24 mouse cellular contexts compared by ENCODE assay signal in genomic region chr15:96405548-96405947, GRCm38 (mm10). TPM values are rescaled to one million over a fixed set of nuclear protein-coding genes. Genes with fewer than 3 reads are reported as not detected.
DNase-seq lines count a peak whose midpoint lies in the region; ATAC-seq and TF ChIP-seq lines count a peak whose summit lies in the region.
"Had no signal": no experiment of that assay in that cellular context is flagged by ENCODE, and none has a peak within 500 bp of the region (broad histone marks: within the 10 kb centered on the region; RNA-seq: fewer than 3 reads in every experiment).

No protein-coding gene starts in this region.

- no peak for DNase-seq in layer of hippocampus, adult 2 months (ENCODE audit: low spot score in 2 of 2)
- no peak for DNase-seq in layer of hippocampus, adult 11-12 months (ENCODE audit: low spot score)
- DNase-seq in right cerebral cortex, adult 18-20 months = peak; percentile 32
- no peak for DNase-seq in right cerebral cortex, postnatal 4 days
- peak; percentile 79 for DNase-seq in NIH3T3 (ENCODE audit: low read depth)
- DNase-seq in stomach, postnatal 0 days (ENCODE audit: low spot score) = no peak
- no peak for DNase-seq in cerebellum, adult 11-12 months
- DNase-seq: adrenal gland, adult 2 months; cerebellum, postnatal 10 days; layer of hippocampus, postnatal 36 days; lung, adult 18-20 months; thymus, postnatal 36 days had no signal

- H3K9me3 ChIP-seq in stomach, postnatal 0 days (ENCODE audit: control insufficient read depth, low read length) = no peaks in the 10 kb centered on the region
- H3K9me3 ChIP-seq in hindbrain, embryonic 16.5 days (ENCODE audit: control insufficient read depth, low read length) = no peaks in the 10 kb centered on the region
- H3K9me3 ChIP-seq: embryonic facial prominence, embryonic 12.5 days; forebrain, embryonic 15.5 days; G1E; heart, embryonic 13.5 days; hindbrain, embryonic 15.5 days; kidney, embryonic 15.5 days; limb, embryonic 10.5 days had no signal

- H3K9ac ChIP-seq in stomach, postnatal 0 days (ENCODE audit: low read length) = no peak overlapping the region
- no peak overlapping the region for H3K9ac ChIP-seq in hindbrain, embryonic 16.5 days (ENCODE audit: low read depth, low read length)
- H3K9ac ChIP-seq: embryonic facial prominence, embryonic 12.5 days; forebrain, embryonic 15.5 days; heart, embryonic 13.5 days; hindbrain, embryonic 15.5 days; kidney, embryonic 15.5 days had no signal

- TF ChIP-seq CTCF in layer of hippocampus, adult 2 months (conservative IDR thresholded peaks at IDR 0.05) = peak; percentile 40
- 0 out of 2 replicates have a peak, but pooled peaks have one; percentile 13 for TF ChIP-seq CTCF in stomach, postnatal 0 days (IDR thresholded peaks at IDR 0.05; ENCODE audit: low read depth)

- no peak overlapping the region for H3K4me3 ChIP-seq in layer of hippocampus, adult 2 months
- no peak overlapping the region for H3K4me3 ChIP-seq in stomach, postnatal 0 days (ENCODE audit: low read depth, low read length)
- no peak overlapping the region for H3K4me3 ChIP-seq in hindbrain, embryonic 16.5 days (ENCODE audit: low read length)
- H3K4me3 ChIP-seq: embryonic facial prominence, embryonic 12.5 days; forebrain, embryonic 15.5 days; heart, embryonic 13.5 days; hindbrain, embryonic 15.5 days; kidney, embryonic 15.5 days; limb, embryonic 10.5 days had no signal

- H3K27ac ChIP-seq in layer of hippocampus, adult 2 months = no peak overlapping the region
- H3K27ac ChIP-seq in stomach, postnatal 0 days (replicated peaks) = no peak overlapping the region
- no peak overlapping the region for H3K27ac ChIP-seq in hindbrain, embryonic 16.5 days (ENCODE audit: low read depth, low read length)
- H3K27ac ChIP-seq: embryonic facial prominence, embryonic 12.5 days; forebrain, embryonic 15.5 days; heart, embryonic 13.5 days; hindbrain, embryonic 15.5 days; kidney, embryonic 15.5 days; limb, embryonic 10.5 days; macrophage had no signal

- no peaks in the 10 kb centered on the region for H3K4me1 ChIP-seq in stomach, postnatal 0 days (replicated peaks; ENCODE audit: control insufficient read depth, insufficient read depth)
- H3K4me1 ChIP-seq in hindbrain, embryonic 16.5 days (ENCODE audit: control insufficient read depth, insufficient read depth, low read depth, low read length) = no peaks in the 10 kb centered on the region
- H3K4me1 ChIP-seq: embryonic facial prominence, embryonic 12.5 days; forebrain, embryonic 15.5 days; heart, embryonic 13.5 days; hindbrain, embryonic 15.5 days; kidney, embryonic 15.5 days; limb, embryonic 10.5 days had no signal

- H3K27me3 ChIP-seq in stomach, postnatal 0 days (ENCODE audit: control insufficient read depth, insufficient read depth, low read length) = no peaks in the 10 kb centered on the region
- no peaks in the 10 kb centered on the region for H3K27me3 ChIP-seq in hindbrain, embryonic 16.5 days (replicated peaks; ENCODE audit: control insufficient read depth, insufficient read depth, low read length)
- H3K27me3 ChIP-seq: embryonic facial prominence, embryonic 12.5 days; forebrain, embryonic 15.5 days; heart, embryonic 13.5 days; hindbrain, embryonic 15.5 days; kidney, embryonic 15.5 days had no signal

- no peak overlapping the region for H3K4me2 ChIP-seq in stomach, postnatal 0 days (replicated peaks; ENCODE audit: low read depth)
- no peak overlapping the region for H3K4me2 ChIP-seq in hindbrain, embryonic 16.5 days (ENCODE audit: low read length)
- H3K4me2 ChIP-seq: embryonic facial prominence, embryonic 12.5 days; forebrain, embryonic 15.5 days; heart, embryonic 13.5 days; hindbrain, embryonic 15.5 days; kidney, embryonic 15.5 days; midbrain, embryonic 11.5 days had no signal

- ATAC-seq in stomach, postnatal 0 days (ENCODE audit: low FRiP score, low TSS enrichment) = no peak
- no peak for ATAC-seq in hindbrain, embryonic 16.5 days
- ATAC-seq: CD4-positive, CD25-positive, alpha-beta regulatory T cell, adult 4 months; forebrain, embryonic 15.5 days; intestine, embryonic 16.5 days had no signal

- WGBS in stomach, postnatal 0 days = 68% methylated on average over 5 of the region's 5 CpGs
- 66% methylated on average over 5 of the region's 5 CpGs for WGBS in hindbrain, embryonic 16.5 days

- no peaks in the 10 kb centered on the region for H3K36me3 ChIP-seq in stomach, postnatal 0 days (ENCODE audit: control insufficient read depth, insufficient read depth, low read length)
- H3K36me3 ChIP-seq in hindbrain, embryonic 16.5 days (ENCODE audit: control insufficient read depth, insufficient read depth, low read length) = peaks cover 10% of the 10 kb centered on the region

- TF ChIP-seq EP300 in stomach, postnatal 0 days (optimal IDR thresholded peaks at IDR 0.05) = no peak

RNA-seq across cellular contexts. Expression of gene Scaf11, which starts 55.1 kb away (rescaled TPM):
- total RNA-seq in layer of hippocampus, adult 2 months (2021) = 10 to 100 TPM; 55.8 to 57.8 TPM
- polyA plus RNA-seq in stomach, postnatal 0 days (2015; fragmentation: Nextera tagmentation; extraction: Ambion mirVana) = 44.1 and 47.4 TPM in 2 replicates
- 39.4 and 41.5 TPM in 2 replicates for polyA plus RNA-seq in hindbrain, embryonic 16.5 days (2015; fragmentation: Nextera tagmentation; extraction: Ambion mirVana)

Comparison
In these comparisons a context has a peak if more than half of its experiments do, and no peak if none do; other contexts are left out.
1. DNase-seq: peak in right cerebral cortex, adult 18-20 months (single experiment) and NIH3T3 (single experiment); none in layer of hippocampus, adult 2 months (0 of 2), layer of hippocampus, adult 11-12 months (single experiment), right cerebral cortex, postnatal 4 days (single experiment), stomach, postnatal 0 days (single experiment) and cerebellum, adult 11-12 months (single experiment).